Mouse (Mus musculus): ENCODE measurements at regions not wholly inside any gene's neighbourhood (a gene's known extent, or its start where the extent isn't known, plus 50 kb on each side); places are given as distances from the start of the nearest gene placed in this dataset.
"Not testable (repeated sequence)": the region's sequence is repeated elsewhere in the genome, so short reads cannot be mapped to it uniquely, and the experiment has no call there.

DNA sequence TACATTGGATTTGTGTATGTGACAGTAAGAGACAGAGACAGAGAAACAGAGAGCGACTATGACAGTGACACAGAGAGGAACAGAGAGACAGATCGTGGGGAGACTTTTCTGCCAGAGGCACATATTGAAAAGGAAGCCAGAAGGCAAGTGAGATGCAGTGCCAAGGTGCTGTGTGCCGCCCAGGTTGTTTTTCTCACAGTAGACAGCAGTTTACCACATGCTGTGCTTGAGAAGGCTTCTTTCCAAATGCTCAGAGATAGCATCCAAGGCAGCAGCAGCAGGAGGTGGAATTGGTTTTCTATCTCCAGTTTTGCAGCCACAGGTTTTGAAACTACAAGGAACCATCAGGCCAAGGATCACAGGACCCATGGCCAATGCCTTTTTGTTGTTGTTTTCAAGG, 466.5 kb downstream of the Lrfn5 start:
- Histone ChIP-seq H3K9ac (ENCODE audit: low read length) (no peak overlapping the region), H3K4me2 (ENCODE audit: low read length) (no peak overlapping the region), H3K9me3 (replicated peaks; ENCODE audit: control insufficient read depth, low read length) (no peaks in the 10 kb centered on the region), H3K4me1 (ENCODE audit: control insufficient read depth, insufficient read depth, low read length) (no peaks in the 10 kb centered on the region), H3K27ac (ENCODE audit: low read depth, low read length) (no peak overlapping the region), H3K36me3 (ENCODE audit: control insufficient read depth, insufficient read depth, low read length) (no peaks in the 10 kb centered on the region), H3K4me3 (ENCODE audit: low read depth, low read length) (no peak overlapping the region), H3K27me3 (replicated peaks; ENCODE audit: control insufficient read depth, insufficient read depth, low read length) (no peaks in the 10 kb centered on the region)
- DNase-seq (ENCODE audit: low spot score) (peak; percentile 49), ATAC-seq (no peak)
- 50% methylated on average over 3 of the region's 3 CpGs for WGBS

DNA sequence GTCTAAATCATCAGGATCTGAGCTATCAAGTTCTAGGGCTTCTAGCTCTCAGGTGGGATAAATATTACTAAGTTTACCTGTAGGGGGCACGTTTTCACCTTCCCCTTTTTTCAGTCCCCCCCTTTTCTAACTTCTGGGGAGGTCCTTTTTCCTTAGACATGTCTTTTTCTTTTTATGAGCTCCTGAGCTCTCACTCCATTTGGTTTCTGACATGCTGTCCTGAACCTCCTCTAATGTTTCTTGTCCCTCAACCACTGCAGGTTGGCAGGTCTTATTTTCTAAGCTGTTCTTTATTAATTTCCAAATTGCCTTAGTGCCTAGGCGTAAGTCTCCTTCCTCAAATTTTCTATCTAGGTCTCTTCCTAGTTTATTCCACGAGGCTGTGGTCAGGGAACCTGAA, 470.9 kb downstream of the Lrfn5 start:
- not testable (repeated sequence) for H3K27ac ChIP-seq (ENCODE audit: low read depth, low read length); H3K4me3 ChIP-seq (ENCODE audit: low read depth, low read length); DNase-seq (ENCODE audit: low spot score); H3K4me1 ChIP-seq (ENCODE audit: control insufficient read depth, insufficient read depth, low read length); H3K9ac ChIP-seq (ENCODE audit: low read length); H3K4me2 ChIP-seq (ENCODE audit: low read length); H3K36me3 ChIP-seq (ENCODE audit: control insufficient read depth, insufficient read depth, low read length); H3K9me3 ChIP-seq (replicated peaks; ENCODE audit: control insufficient read depth, low read length); H3K27me3 ChIP-seq (replicated peaks; ENCODE audit: control insufficient read depth, insufficient read depth, low read length); ATAC-seq
- WGBS: 69% methylated on average over 3 of the region's 3 CpGs

DNA sequence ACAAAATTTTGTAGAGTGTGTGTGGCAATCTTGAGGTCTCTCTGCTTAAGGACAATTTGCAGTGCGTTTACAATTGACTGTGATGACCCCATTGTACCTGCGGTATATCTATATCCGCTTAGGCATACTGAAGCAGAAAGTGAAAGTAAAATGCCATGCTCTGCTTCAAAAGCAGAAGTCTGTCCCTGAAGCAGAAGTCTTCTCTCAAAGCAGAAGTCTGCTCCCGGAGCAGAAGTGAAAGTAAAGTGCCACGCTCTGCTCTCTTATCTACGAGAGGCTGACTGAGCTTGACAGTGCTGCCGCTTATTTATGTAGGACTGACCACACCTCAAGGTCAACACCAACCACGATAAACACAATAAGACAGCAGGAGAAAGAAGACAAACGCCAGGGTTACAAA, 471.3 kb downstream of the Lrfn5 start:
- Histone ChIP-seq H3K27ac (ENCODE audit: low read depth, low read length) (no peak overlapping the region), H3K9me3 (replicated peaks; ENCODE audit: control insufficient read depth, low read length) (no peaks in the 10 kb centered on the region), H3K27me3 (replicated peaks; ENCODE audit: control insufficient read depth, insufficient read depth, low read length) (no peaks in the 10 kb centered on the region), H3K4me3 (ENCODE audit: low read depth, low read length) (no peak overlapping the region), H3K4me1 (ENCODE audit: control insufficient read depth, insufficient read depth, low read length) (no peaks in the 10 kb centered on the region), H3K4me2 (ENCODE audit: low read length) (no peak overlapping the region), H3K9ac (ENCODE audit: low read length) (no peak overlapping the region), H3K36me3 (ENCODE audit: control insufficient read depth, insufficient read depth, low read length) (no peaks in the 10 kb centered on the region)
- WGBS: 94% methylated on average over 9 of the region's 9 CpGs
- DNase-seq (ENCODE audit: low spot score): no peak
- no peak for ATAC-seq

DNA sequence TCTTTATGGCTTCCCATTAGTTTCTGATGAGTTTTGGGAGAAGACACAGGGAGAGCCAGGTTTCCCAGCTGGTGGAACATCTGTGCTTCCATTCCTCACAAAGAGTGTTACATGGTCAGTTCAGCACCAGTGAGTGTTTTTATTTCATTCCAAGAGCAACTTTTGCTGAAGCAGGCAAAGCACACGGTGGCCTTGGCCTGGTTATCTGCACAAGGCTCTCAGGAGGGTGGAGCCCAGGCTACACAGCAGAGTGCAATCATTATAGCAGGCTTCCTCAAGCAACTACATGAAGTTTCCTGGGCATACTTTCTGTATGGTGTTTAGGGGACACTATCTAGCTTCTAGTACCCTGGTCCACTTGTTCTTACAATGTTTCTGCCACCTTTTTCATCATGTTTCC, 490.4 kb downstream of the Lrfn5 start:
- WGBS: 80% methylated on average over 1 of the region's 1 CpGs
- ATAC-seq (no peak), DNase-seq (ENCODE audit: low spot score) (no peak)
- Histone ChIP-seq H3K36me3 (ENCODE audit: control insufficient read depth, insufficient read depth, low read length) (no peaks in the 10 kb centered on the region), H3K27me3 (replicated peaks; ENCODE audit: control insufficient read depth, insufficient read depth, low read length) (no peaks in the 10 kb centered on the region), H3K4me3 (ENCODE audit: low read depth, low read length) (no peak overlapping the region), H3K9me3 (replicated peaks; ENCODE audit: control insufficient read depth, low read length) (no peaks in the 10 kb centered on the region), H3K4me2 (ENCODE audit: low read length) (no peak overlapping the region), H3K27ac (ENCODE audit: low read depth, low read length) (no peak overlapping the region), H3K4me1 (ENCODE audit: control insufficient read depth, insufficient read depth, low read length) (no peaks in the 10 kb centered on the region), H3K9ac (ENCODE audit: low read length) (no peak overlapping the region)

DNA sequence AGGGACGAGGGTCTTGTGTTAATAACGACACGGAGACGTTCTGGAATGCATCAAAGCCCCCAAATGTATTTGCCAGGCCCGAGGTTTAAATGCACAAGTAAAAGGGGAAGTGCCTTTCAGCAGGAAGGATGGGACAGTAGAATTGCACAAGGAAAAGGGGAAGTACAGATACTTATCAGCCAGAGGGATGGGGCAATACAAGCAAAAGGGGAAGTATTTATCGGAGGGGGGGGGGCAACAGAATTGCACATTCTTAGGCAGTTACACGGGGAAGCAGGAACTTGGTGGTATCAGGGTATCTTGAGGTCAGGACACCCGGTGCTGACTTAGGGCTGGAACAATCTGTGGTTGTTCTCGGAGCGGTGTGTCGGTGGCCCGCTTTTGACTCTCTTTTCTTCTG, 494.7 kb downstream of the Lrfn5 start:
- H3K9me3 ChIP-seq (replicated peaks; ENCODE audit: control insufficient read depth, low read length); H3K4me2 ChIP-seq (ENCODE audit: low read length); DNase-seq (ENCODE audit: low spot score); H3K9ac ChIP-seq (ENCODE audit: low read length); H3K27me3 ChIP-seq (replicated peaks; ENCODE audit: control insufficient read depth, insufficient read depth, low read length); H3K4me1 ChIP-seq (ENCODE audit: control insufficient read depth, insufficient read depth, low read length); ATAC-seq; H3K27ac ChIP-seq (ENCODE audit: low read depth, low read length); H3K36me3 ChIP-seq (ENCODE audit: control insufficient read depth, insufficient read depth, low read length); H3K4me3 ChIP-seq (ENCODE audit: low read depth, low read length): not testable (repeated sequence)
- 92% methylated on average over 12 of the region's 12 CpGs for WGBS
